Mouse (Mus musculus): Measurements from ENCODE around the gene Ccdc125. TPM values are rescaled to one million over a fixed set of nuclear protein-coding genes. Genes with fewer than 3 reads are reported as not detected.
"Not testable (repeated sequence)": the region's sequence is repeated elsewhere in the genome, so short reads cannot be mapped to it uniquely, and the experiment has no call there.

Ccdc125 gene
- polyA plus RNA-seq, 1 experiment from 2014 or later, result 8.8 TPM

DNA sequence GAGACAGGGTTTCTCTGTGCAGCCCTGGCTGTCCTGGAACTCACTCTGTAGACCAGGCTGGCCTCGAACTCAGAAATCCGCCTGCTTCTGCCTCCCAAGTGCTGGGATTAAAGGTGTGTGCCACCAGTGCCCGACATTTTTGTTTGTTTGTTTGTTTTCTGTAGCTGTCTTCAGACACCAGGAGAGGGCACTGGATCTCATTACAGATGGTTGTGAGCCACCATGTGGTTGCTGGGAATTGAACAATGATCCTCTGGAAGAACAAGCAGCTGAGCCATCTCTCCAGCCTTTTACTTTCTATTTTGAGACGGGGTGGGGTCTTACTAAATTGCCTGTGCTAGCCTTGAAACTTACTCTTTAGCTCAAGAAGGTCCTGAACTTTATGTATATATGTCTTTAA is 59.0 kb downstream of the Ccdc125 start:
- H3K27me3 ChIP-seq (replicated peaks; ENCODE audit: control insufficient read depth, insufficient read depth, low read length); DNase-seq (ENCODE audit: low spot score); H3K27ac ChIP-seq (ENCODE audit: low read depth, low read length); H3K9me3 ChIP-seq (ENCODE audit: control insufficient read depth, low read length); H3K4me3 ChIP-seq (ENCODE audit: low read depth, low read length); ATAC-seq (replicated peaks; ENCODE audit: low FRiP score); H3K9ac ChIP-seq (ENCODE audit: low read depth, low read length): not testable (repeated sequence)
- H3K36me3 ChIP-seq (ENCODE audit: control insufficient read depth, insufficient read depth, low read length), result peaks cover 12% of the 10 kb centered on the region
- 85% methylated on average over 4 of the region's 4 CpGs for WGBS
- H3K4me2 ChIP-seq, result peak overlapping the region; percentile 74; the same call in 1 of the 2 replicates
- peaks cover 16% of the 10 kb centered on the region for H3K4me1 ChIP-seq (replicated peaks; ENCODE audit: control insufficient read depth, insufficient read depth, low read length)

DNA sequence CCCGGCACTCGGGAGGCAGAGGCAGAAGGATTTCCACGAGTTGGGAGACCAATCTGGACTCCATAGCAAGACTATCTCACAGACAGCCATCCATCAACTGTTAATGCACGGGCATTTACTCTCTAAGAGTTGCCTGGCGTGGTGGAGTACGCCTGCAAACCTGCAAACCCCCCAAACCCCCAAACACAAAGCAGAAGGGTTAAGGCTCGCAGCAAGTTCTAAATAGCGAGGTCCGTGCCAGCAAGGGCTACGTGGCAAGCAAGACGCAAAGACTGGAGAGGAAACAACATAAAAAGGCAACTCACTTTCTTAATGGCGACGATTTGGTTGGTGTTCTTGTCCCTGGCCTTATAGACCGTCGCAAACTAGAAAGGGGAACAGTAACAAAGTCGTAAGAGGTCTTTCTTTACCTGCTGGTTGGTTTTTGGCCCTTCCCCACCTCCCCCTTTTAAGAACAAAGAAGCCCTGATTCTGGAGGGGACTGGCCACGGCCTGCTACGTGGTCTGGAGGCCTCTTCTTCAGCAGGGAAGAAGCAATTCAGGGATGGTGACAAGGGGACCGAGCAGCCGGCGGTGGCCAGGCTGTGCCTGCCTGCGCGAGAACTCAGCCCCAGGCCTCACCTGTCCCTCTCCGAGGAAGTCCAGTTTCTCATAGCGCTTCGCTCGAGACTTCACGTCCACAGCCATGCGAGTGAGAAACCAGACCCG is 60.8 kb downstream of the Ccdc125 start:
- H3K27me3 ChIP-seq (replicated peaks; ENCODE audit: control insufficient read depth, insufficient read depth, low read length), result no peaks in the 10 kb centered on the region
- peak overlapping the region; percentile 84 for H3K4me3 ChIP-seq (ENCODE audit: low read depth, low read length)
- DNase-seq (ENCODE audit: low spot score), result no peak
- peak overlapping the region; percentile 74 for H3K4me2 ChIP-seq
- no peaks in the 10 kb centered on the region for H3K9me3 ChIP-seq (ENCODE audit: control insufficient read depth, low read length)
- peak; percentile 81 for ATAC-seq (replicated peaks; ENCODE audit: low FRiP score)
- H3K4me1 ChIP-seq (replicated peaks; ENCODE audit: control insufficient read depth, insufficient read depth, low read length), result peaks cover 15% of the 10 kb centered on the region
- under 1% methylated on average over 30 of the region's 30 CpGs for WGBS
- peak overlapping the region; percentile 66 for H3K27ac ChIP-seq (ENCODE audit: low read depth, low read length)
- H3K36me3 ChIP-seq (ENCODE audit: control insufficient read depth, insufficient read depth, low read length), result peaks cover 14% of the 10 kb centered on the region
- H3K9ac ChIP-seq (ENCODE audit: low read depth, low read length), result peak overlapping the region; percentile 89

DNA sequence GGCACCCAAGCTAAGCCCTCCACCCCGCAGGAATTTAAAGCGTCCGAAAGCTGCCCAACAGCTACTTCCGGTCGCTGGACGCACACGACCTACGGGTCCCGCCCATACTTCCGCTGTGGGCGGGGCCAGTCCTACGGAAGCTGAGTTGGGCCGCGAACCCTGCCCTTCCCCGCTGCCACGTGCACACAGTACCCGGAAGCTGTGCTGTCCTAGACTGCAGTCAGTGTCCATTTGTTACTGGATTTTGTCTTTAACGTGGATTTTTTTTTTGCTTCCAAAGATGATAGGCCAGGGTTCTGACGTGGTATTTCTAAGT is 61.3 kb downstream of the Ccdc125 start, which contains the start of gene Cdk7:
Gene Cdk7, minus strand, starts transcription at position 79 of the 316 bp plus-strand sequence.
- ATAC-seq (replicated peaks; ENCODE audit: low FRiP score), result peak; percentile 97
- Histone ChIP-seq H3K4me3 (ENCODE audit: low read depth, low read length) (peak within 1 kb of the TSS; percentile 84), H3K36me3 (ENCODE audit: control insufficient read depth, insufficient read depth, low read length) (peaks cover 14% of the 10 kb centered on the region), H3K27me3 (replicated peaks; ENCODE audit: control insufficient read depth, insufficient read depth, low read length) (no peaks in the 10 kb centered on the region), H3K9me3 (ENCODE audit: control insufficient read depth, low read length) (no peaks in the 10 kb centered on the region), H3K9ac (ENCODE audit: low read depth, low read length) (peak within 1 kb of the TSS; percentile 89), H3K4me2 (peak within 1 kb of the TSS; percentile 74), H3K4me1 (replicated peaks; ENCODE audit: control insufficient read depth, insufficient read depth, low read length) (peaks cover 13% of the 10 kb centered on the region), H3K27ac (ENCODE audit: low read depth, low read length) (peak within 1 kb of the TSS; percentile 66)
- DNase-seq (ENCODE audit: low spot score), result peak; percentile 90
- WGBS, result 0% methylated on average over 19 of the region's 19 CpGs

DNA sequence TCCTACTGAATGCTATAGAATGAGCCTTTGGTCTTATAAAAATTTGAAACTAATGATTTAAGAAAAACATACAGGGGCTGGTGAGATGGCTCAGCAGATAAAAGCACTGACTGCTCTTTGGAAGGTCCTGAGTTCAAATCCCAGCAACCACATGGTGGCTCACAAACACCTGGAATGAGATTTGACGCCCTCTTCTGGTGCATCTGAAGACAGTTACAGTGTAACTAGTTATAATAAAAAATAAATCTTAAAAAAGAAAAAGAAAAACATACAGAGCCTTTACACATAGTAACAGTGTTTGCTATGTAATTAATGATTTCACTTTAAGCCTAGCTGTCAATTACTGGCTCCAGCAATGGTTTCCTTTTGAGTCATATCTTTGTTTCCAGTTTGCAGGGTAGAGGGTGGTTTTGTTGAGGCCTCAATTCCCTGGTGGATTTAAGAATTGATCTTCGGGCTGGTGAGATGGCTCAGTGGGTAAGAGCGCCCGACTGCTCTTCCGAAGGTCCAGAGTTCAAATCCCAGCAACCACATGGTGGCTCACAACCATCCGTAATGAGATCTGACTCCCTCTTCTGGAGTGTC is 62.0 kb downstream of the Ccdc125 start:
- DNase-seq (ENCODE audit: low spot score); ATAC-seq (replicated peaks; ENCODE audit: low FRiP score); H3K4me3 ChIP-seq (ENCODE audit: low read depth, low read length); H3K27ac ChIP-seq (ENCODE audit: low read depth, low read length); H3K9me3 ChIP-seq (ENCODE audit: control insufficient read depth, low read length); H3K4me1 ChIP-seq (replicated peaks; ENCODE audit: control insufficient read depth, insufficient read depth, low read length); H3K9ac ChIP-seq (ENCODE audit: low read depth, low read length); H3K27me3 ChIP-seq (replicated peaks; ENCODE audit: control insufficient read depth, insufficient read depth, low read length): not testable (repeated sequence)
- H3K4me2 ChIP-seq, result peak overlapping the region; percentile 74
- 83% methylated on average over 5 of the region's 6 CpGs for WGBS
- H3K36me3 ChIP-seq (ENCODE audit: control insufficient read depth, insufficient read depth, low read length), result peaks cover 14% of the 10 kb centered on the region

DNA sequence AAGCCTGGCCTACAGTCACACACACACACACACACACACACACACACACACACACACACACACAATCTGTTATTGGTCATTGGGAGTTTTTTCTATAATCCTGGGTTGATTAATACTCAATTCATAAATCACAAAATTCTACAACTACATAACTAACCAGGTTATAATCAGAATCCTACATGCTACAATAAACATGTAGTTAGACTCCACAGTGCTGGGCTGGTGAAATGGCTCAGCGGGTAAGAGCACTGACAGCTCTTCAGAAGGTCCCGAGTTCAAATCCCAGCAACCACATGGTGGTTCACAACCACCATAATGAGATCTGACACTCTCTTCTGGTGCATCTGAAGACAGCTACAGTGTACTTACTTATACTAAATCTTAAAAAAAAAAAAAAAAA is 63.2 kb downstream of the Ccdc125 start:
- ATAC-seq (replicated peaks; ENCODE audit: low FRiP score) (no peak), DNase-seq (ENCODE audit: low spot score) (no peak)
- Histone ChIP-seq H3K4me2 (no peak overlapping the region), H3K9ac (ENCODE audit: low read depth, low read length) (no peak overlapping the region), H3K9me3 (ENCODE audit: control insufficient read depth, low read length) (no peaks in the 10 kb centered on the region), H3K36me3 (ENCODE audit: control insufficient read depth, insufficient read depth, low read length) (peaks cover 12% of the 10 kb centered on the region), H3K4me1 (replicated peaks; ENCODE audit: control insufficient read depth, insufficient read depth, low read length) (peaks cover 9% of the 10 kb centered on the region), H3K27ac (ENCODE audit: low read depth, low read length) (no peak overlapping the region), H3K27me3 (replicated peaks; ENCODE audit: control insufficient read depth, insufficient read depth, low read length) (no peaks in the 10 kb centered on the region), H3K4me3 (ENCODE audit: low read depth, low read length) (no peak overlapping the region)
- 87% methylated on average over 2 of the region's 2 CpGs for WGBS

DNA sequence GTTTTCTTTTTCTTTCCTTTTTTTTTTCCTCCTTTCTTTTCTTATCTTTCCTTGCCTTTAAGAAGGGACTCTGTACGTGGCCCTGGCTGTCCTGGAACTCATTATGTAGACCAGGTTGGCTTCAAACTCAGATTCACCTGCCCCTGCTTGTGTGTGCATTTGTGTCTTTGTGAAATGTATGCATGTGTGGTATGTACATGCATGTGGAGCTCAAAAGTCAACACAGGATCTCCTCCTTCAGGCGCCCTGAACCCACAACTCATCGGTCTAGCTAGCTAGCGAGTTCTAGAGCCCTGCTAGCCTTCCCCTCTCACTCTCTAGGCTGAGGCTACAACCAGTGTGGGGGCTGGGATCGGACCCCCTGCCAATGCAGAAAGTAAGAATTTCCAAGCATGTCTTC is 73.3 kb downstream of the Ccdc125 start:
- Histone ChIP-seq H3K9ac (ENCODE audit: low read depth, low read length) (no peak overlapping the region), H3K27ac (ENCODE audit: low read depth, low read length) (no peak overlapping the region), H3K4me2 (peak overlapping the region; percentile 59), H3K27me3 (replicated peaks; ENCODE audit: control insufficient read depth, insufficient read depth, low read length) (no peaks in the 10 kb centered on the region), H3K9me3 (ENCODE audit: control insufficient read depth, low read length) (no peaks in the 10 kb centered on the region), H3K4me1 (replicated peaks; ENCODE audit: control insufficient read depth, insufficient read depth, low read length) (peaks cover 18% of the 10 kb centered on the region), H3K4me3 (ENCODE audit: low read depth, low read length) (peak overlapping the region; percentile 86; the same call in 1 of the 2 replicates), H3K36me3 (ENCODE audit: control insufficient read depth, insufficient read depth, low read length) (no peaks in the 10 kb centered on the region)
- WGBS, result 82% methylated on average over 5 of the region's 5 CpGs
- no peak for DNase-seq (ENCODE audit: low spot score)
- no peak for ATAC-seq (replicated peaks; ENCODE audit: low FRiP score)

DNA sequence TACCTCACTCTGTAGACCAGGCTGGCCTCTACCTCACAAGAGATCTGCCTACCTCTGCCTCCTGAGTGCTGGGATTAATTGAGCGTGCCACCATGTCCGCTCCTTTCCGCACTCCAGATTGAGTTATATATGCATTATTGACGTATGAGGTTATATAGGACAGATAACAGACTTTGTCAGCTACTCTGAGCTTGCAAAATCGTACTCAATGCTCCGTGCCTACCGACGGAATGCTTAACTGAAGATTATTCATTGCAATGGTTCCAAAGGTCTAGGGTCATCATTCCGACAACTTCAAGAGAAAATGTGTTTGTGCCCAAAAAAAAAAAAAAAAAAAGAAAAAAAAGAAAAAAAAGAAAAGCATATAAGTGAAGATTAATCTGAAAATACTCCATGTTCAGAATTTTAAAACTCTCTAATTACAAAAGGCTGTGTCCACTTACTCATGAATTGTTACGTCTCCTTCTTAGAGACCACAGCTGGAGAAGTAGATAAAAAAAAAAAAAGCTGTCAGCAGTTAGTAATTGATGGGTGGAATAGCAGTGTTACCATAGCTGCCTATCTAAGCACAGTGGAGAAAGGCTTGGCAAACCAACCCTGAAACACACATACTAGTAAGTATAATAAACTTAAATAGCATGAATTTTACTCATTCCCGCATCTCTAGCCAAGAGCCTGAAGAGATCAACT is 74.0 kb downstream of the Ccdc125 start:
- peak; percentile 54 for ATAC-seq (replicated peaks; ENCODE audit: low FRiP score)
- DNase-seq (ENCODE audit: low spot score), result no peak
- H3K4me1 ChIP-seq (replicated peaks; ENCODE audit: control insufficient read depth, insufficient read depth, low read length), result peaks cover 18% of the 10 kb centered on the region
- H3K36me3 ChIP-seq (ENCODE audit: control insufficient read depth, insufficient read depth, low read length), result no peaks in the 10 kb centered on the region
- WGBS, result 55% methylated on average over 11 of the region's 11 CpGs
- H3K9me3 ChIP-seq (ENCODE audit: control insufficient read depth, low read length), result no peaks in the 10 kb centered on the region
- peak overlapping the region; percentile 97 for H3K27ac ChIP-seq (ENCODE audit: low read depth, low read length)
- peak overlapping the region; percentile 85 for H3K9ac ChIP-seq (ENCODE audit: low read depth, low read length)
- peak overlapping the region; percentile 59 for H3K4me2 ChIP-seq
- H3K4me3 ChIP-seq (ENCODE audit: low read depth, low read length), result peak overlapping the region; percentile 86
- no peaks in the 10 kb centered on the region for H3K27me3 ChIP-seq (replicated peaks; ENCODE audit: control insufficient read depth, insufficient read depth, low read length)

DNA sequence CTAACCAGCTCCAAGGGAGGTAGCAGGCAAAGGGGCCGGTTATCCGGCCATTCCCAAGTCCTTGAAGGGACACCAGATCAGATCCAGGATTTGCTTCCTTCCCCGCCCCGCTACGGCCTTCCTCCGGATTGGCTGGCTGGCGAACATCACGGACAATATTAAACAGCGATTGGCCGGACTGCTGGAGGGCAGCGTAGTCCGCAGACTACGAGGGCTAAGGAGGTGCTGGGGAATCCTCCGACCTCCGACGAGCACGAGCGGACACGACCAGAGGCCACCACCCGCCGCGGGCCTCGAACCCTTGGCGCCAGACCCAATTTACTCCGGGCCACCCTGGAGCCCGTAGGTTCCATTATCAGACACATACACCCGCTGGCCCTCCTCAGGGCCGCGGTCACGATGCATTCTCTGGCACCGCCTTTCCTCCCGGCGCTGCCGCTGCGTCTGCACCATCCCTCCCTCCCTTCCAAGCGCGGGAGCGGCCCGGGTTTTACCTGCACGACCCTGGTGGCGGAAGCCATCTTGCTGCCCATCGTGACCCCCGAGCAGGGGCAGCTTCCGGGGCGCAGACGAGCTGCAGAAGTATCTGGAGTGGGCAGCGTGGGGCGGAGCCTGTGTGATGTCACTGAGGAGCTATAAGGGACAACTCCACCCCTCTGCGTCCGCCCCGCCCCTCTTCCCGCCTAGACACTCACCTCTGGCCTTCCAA is 74.7 kb downstream of the Ccdc125 start, which contains the start of gene Mrps36:
Gene Mrps36, minus strand, starts transcription at position 624 of the 709 bp plus-strand sequence.
- Histone ChIP-seq H3K36me3 (ENCODE audit: control insufficient read depth, insufficient read depth, low read length) (no peaks in the 10 kb centered on the region), H3K27me3 (replicated peaks; ENCODE audit: control insufficient read depth, insufficient read depth, low read length) (no peaks in the 10 kb centered on the region), H3K27ac (ENCODE audit: low read depth, low read length) (peak within 1 kb of the TSS; percentile 97), H3K4me3 (ENCODE audit: low read depth, low read length) (peak within 1 kb of the TSS; percentile 86), H3K4me2 (peak within 1 kb of the TSS; percentile 59), H3K9ac (ENCODE audit: low read depth, low read length) (peak within 1 kb of the TSS; percentile 85), H3K9me3 (ENCODE audit: control insufficient read depth, low read length) (no peaks in the 10 kb centered on the region), H3K4me1 (replicated peaks; ENCODE audit: control insufficient read depth, insufficient read depth, low read length) (peaks cover 21% of the 10 kb centered on the region)
- DNase-seq (ENCODE audit: low spot score), result peak; percentile 92
- WGBS, result 1% methylated on average over 52 of the region's 52 CpGs
- ATAC-seq (replicated peaks; ENCODE audit: low FRiP score), result peak; percentile 86

All from liver, embryonic 11.5 days (tissue).